Mouse (Mus musculus): ENCODE data around the gene Sin3a.

DNA sequence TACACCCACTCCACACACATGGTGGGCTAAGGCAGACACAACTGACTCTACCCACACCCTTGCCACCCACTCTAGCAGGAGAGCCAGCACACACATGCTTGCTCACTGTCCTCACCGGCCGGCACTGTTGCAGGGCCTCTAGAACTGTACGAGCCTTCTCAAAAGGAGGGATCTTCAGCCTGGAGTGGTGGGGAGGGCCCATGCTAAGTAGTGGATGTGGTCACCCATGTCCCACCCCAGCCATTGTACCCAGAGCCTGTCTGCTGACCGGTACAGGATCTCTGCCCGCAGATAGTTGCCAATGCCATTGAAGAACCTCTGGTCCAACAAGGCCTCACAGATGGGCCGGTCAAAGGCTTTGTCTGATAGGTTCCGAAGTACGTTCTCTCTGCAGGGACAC is 73.0 kb downstream of the Sin3a start:
- no peak for TF ChIP-seq CTCF (IDR thresholded peaks at IDR 0.05; ENCODE audit: low read depth)
- TF ChIP-seq EP300 (IDR thresholded peaks at IDR 0.05; ENCODE audit: low read depth), result no peak
